Mouse (Mus musculus) urinary bladder, postnatal 25 days (tissue): ENCODE data around the gene AL732309.1.
A peak's percentile ranks its signal among the peaks of the same experiment; 100 is the strongest.

ENCODE experiments used
- DNase-seq: peaks from one replicate; pipeline ENCODE4 v3.0.0; 2022; ENCODE audit warnings: low spot score

AL732309.1 gene

DNA sequence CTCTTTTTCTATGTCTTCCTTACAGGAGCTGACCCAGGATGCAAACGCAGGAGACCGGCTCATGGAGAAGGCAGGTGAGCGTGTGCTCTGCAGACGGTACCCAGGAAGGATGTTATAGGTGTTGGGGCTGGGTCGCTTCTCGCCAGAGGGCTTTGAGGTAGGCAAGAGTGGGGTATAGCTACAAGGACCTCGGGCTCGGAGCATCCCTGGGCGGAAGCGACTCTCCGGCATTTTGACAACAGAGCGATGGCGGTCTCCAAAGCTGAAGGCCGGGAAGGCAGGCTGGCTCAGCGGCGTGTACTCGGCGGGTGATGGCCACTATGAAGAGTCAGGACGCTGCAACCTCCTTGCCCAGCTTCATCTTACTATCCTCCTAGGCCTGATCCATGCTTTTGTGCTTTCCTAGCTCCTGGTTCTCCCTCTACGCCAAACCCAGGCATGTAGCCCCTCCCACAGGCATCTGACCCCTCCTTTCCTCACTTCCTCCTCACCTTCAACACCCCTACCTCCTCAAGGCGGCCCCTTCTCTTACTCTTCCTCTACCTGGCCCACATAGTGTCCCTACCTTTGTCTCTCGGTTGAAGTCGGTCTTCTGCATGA, 33.3 kb downstream of the AL732309.1 start:
- DNase-seq, result no peak

DNA sequence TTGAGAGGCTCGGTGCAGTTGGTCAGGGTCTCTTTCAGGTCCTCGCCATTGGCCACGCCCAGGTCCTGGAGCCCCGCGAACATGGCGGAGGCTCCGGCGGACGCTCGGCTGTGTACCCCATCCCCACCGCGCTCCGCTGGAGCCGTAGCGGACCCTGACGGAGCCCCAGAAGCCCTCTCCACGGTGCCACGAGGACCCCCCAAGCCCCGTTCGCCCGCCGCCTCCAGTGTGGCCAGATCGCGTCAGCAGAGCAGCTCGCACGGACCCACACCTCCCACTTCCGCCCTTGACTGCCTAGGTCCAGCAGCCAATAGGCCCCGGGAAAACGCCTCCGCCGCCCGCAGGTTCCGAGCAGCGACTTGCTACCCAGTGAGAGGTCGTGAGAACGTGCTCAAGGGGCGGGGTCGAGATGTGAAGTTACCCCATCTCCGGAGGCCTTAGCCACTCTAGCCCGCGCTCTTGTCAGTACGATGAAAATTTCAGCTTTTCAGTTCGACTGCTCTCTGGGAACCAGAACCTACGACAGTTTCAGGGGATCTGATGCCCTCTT, 35.5 kb downstream of the AL732309.1 start, which contains the start of gene Nelfb:
Nelfb (minus strand) TSS at position 369 of the 550 bp plus-strand sequence.
- peak; percentile 83 for DNase-seq

DNA sequence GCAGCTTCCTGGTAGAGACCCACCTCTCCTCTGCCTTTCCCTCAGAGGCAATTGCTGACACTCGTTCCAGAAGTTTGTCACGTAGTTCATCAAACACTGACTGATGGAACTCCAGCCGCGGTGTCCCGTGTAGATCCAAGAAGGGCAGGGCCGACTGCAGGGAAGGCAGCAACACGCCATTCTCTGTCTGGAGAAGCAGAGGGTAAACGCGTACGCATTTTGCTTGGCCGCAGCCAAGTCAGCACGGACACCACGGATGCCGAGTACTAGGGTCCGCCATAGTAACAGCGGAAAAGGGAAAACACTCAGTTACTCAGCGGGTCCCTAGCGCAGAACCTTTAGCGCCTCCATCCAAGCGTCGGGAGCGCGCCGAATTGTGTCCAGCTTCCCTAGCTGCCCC, 36.0 kb downstream of the AL732309.1 start:
- no peak for DNase-seq

DNA sequence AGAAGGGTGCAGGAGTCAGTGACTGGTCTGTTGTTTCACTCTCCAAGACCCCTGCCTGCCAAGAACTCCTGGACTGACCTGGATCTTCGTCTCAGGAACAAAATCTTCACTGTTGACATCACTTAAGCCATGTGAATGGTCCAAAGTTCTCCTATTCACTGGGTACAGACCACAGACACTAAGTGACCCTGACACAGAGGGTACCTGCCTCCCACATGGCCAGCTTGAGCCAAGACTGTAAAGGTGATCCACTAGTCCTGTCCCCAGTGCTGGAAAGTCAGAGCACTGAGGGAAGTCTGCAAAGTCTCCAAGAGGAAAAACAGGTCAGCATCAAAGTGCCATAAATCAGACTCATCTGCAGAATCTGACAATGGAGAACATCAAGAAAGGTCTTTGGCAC, 39.1 kb downstream of the AL732309.1 start:
- no peak for DNase-seq

DNA sequence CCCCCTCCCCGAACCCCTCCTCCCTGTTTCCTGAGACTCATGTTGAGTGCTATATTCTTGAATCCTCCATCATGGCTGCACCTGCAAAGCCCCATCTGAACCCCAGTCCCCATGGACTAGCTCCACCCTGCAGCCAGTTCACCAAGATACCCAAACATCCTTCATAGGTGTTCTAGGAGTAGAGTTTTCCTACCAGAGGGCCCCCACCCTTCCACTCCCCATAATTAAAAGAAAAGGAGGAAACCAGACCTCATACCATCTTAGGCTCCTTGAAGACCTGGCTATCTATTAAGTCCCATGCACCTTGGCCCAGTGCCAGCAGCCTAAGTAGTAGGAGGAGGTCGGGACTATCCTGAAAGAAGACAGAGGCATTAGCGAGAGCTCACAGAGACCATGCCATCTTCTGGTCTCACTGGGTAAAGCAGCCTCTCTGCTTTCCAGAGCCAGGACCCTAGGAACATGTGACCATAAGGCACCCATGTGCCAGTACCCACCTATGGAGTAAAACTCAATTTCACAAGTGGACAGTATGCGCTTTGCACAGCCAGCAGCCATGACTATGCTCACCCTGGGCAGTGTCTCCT, 42.9 kb downstream of the AL732309.1 start:
- DNase-seq, result no peak

GRCm38 (mm10) chr2:25200631-25201030, 46.0 kb downstream of the AL732309.1 start:
- no peak for DNase-seq

DNA sequence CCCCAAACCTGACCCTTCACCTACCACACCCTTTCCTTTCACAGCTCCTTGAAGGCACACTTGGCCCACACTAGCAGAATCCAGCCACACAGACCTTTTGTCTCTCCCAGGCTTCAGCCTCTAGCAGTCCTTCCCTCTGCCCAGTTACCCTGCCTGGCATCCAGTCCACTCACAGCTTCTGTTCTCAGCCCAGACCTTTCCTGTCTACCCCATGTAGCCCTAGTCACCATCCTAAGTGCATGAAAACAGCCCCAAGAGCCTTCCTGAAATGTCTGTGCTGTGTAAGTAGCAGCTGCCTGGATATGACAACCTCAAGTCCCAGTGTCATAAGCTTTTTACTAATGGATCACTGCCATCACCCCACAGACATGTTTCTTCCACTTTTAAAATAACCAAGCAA, 48.7 kb downstream of the AL732309.1 start:
- DNase-seq, result no peak

DNA sequence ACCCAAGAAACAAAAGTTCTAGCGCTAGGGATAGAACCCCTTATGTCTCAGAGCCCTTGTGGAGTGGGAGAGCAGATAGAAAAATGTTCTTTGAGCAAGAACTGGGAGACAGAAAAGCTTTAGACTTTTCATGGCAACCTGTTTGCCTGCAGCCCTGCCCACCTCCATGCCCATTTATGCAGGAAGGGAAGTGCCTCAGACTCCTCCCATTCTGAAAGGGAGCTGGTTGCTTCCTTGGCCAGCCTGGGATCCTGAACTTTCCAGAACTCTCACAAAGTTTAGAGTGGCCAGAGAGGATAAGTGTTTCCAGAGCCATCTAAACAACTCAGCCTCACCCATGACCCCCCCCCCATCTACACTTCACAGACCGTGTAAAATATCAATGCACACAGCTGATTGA, 49.5 kb downstream of the AL732309.1 start:
- DNase-seq, result no peak

DNA sequence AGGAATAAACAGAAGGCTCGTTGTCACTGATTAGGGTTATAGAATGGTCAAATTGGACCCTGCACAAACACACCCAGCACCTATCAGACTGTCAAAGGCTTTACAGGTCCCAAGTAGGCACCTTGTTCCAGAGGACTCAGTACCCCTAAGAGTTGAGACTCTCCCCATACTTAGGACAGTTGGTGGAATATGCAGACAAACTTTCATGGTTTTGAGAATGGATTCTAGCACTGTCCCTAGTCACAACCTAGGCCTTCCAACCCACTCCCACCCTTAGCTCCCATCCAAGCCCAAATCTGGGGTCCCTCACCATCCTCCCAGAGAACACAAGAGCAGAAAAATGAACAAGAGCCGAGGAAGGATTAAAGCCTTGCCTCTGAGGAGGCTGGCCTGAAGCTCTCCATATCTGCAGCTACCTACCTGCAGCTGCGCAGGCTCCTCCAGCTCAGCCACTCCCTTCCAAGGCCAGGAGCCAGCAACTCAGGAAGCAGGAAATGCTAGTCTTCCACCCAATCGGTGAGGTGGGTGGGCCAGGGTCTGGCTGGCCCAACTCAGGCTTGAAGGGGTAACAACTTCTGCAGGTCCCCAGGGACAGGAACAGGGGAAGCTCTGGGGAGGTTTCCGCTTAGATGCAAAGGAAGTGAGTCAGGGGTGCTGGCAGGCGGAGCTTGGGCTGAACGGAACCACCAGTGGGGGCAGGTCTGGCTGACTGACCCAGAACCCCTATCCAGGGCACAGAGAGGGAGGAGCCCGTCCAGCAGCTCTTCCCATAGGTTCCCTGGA, 50.3 kb downstream of the AL732309.1 start, which contains the start of gene Tor4a:
Tor4a (minus strand) TSS at position 715 of the 783 bp plus-strand sequence.
- DNase-seq, result peak; percentile 56

DNA sequence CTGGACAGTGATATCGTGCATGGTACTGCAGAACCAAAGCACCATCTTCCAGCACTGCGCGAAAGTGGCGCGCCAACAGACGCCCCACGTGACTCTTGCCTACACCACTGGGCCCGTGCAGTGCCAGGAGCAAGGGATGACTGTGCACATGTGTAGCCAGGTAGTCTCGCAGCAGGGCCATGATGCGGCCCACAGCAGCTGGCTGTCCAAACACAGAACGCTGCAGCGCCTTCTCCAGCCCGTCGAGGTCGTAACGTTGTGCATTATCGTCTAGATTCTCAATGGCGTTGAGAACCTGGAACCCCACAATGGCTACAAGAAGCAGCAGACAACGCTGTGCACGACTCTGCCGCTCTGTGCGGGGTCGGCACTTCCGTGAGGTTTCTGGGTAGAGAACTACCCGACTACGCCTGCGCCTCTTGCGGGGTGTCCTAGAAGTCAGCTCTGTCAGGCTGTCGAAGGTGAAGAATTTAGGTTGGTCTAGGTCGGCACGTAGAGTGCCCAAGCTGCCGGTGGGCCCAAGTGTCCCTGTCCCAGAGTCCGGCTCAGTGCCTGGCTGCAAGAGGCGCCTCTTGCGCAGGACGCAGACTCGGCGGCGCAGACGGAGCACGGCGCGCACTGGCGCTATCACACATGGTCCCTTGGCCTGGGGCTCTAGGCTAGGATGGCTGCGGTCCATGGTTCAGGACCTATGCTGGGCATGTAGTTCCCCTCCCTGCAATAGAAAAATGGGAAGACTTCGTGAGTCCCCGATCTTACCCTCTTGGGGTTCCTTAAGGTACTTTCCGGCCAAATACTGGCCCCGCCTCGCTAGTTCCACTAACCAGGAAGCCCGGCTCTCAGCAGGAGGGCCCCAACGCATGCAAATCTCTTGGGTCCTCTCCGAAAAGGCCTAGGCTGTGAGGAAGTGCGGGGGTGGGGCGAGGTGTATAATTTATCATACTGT, 51.2 kb downstream of the AL732309.1 start:
- peak; percentile 53 for DNase-seq
